Mouse (Mus musculus) kidney, adult 2 months (tissue): ENCODE measurements at regions not wholly inside any gene's neighbourhood (a gene's known extent, or its start where the extent isn't known, plus 50 kb on each side); places are given as distances from the start of the nearest gene placed in this dataset.
A peak's percentile ranks its signal among the peaks of the same experiment; 100 is the strongest.

Experiments used
- DNase-seq: peaks from one replicate; pipeline ENCODE4 v3.0.0; 2021
- H3K27ac ChIP-seq: fragments of 200-500 bp; 2 replicates; pipeline ENCODE4 v1.5.1; 2012; ENCODE audit warnings: low read depth, low read length, control low read depth, inconsistent platforms; ENCODE audit not compliant: insufficient read depth
- H3K27me3 ChIP-seq: fragments of 200-500 bp; replicated peaks from 2 replicates; pipeline ENCODE4 v1.6.1; 2012; ENCODE audit warnings: mild to moderate bottlenecking, moderate library complexity, low read length, inconsistent platforms; ENCODE audit not compliant: control insufficient read depth, insufficient read depth
- H3K36me3 ChIP-seq: fragments of 200-500 bp; 2 replicates; pipeline ENCODE4 v1.6.1; 2012; ENCODE audit warnings: mild to moderate bottlenecking, moderate library complexity, low read length, inconsistent platforms; ENCODE audit not compliant: control insufficient read depth, insufficient read depth
- H3K4me1 ChIP-seq: fragments of 200-500 bp; 2 replicates; pipeline ENCODE4 v1.6.1; 2011; ENCODE audit warnings: low read length; ENCODE audit not compliant: control insufficient read depth, insufficient read depth
- H3K4me3 ChIP-seq: fragments of 200-500 bp; 2 replicates; pipeline ENCODE4 v1.5.1; 2011; ENCODE audit warnings: mild to moderate bottlenecking, low read depth, low read length, control low read depth; ENCODE audit not compliant: insufficient read depth
- CTCF ChIP-seq: fragments of 200-500 bp; conservative IDR thresholded peaks from 2 replicates; pipeline ENCODE4 v1.5.1; 2011; ENCODE audit warnings: low read depth, mild to moderate bottlenecking, control low read depth, low read length, moderate library complexity, mixed read lengths; ENCODE audit not compliant: insufficient read depth, insufficient read length
- POLR2A ChIP-seq: fragments of 200-500 bp; IDR thresholded peaks from one replicate; pipeline ENCODE4 v1.6.1; 2011; ENCODE audit warnings: low read depth, low read length, control low read depth
- WGBS: fragments of 180-500 bp; shearing (Covaris S2); methylation state at CpG from one replicate; pipeline ENCODE4 v1.1.7; 2018; 5-methylcytosine and 5-hydroxymethylcytosine counted together

DNA sequence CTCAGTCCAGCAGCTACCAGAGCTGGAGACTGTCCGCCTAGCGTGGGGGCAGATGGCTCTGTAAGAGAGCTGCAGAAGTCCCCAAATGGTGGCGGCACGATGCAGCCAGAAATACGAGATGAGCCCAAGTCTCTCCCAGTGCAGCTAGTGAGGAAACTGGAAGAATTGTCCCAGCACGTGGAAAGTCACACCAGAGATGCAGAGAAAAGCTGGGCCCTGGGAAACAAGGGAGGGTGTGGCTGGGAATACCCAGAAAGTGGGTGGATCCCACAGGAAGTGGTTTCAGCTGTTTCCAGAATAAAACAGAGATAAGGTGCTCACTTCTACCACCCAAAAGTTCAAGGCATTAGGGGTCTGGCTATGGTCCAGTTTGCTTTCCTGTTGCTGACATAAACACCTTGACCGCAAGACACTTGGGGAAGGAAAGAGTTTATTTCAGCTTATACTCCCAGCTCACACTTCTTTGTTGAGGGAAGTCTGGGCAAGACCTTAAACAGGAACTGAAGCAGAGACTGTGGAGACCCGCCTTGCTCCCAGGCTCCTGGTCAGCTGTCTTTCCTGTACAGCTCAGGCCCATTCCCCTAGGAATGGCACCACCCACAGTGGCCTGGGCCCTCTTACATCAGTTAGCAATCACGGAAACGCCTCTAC lies 184.5 kb upstream of the Jmjd1c start:
- no peak for TF ChIP-seq POLR2A
- Histone ChIP-seq H3K4me1 (peaks cover 18% of the 10 kb centered on the region), H3K27ac (peak overlapping the region; percentile 34), H3K27me3 (no peaks in the 10 kb centered on the region), H3K4me3 (peak overlapping the region; percentile 26; the same call in 1 of the 2 replicates), H3K36me3 (no peaks in the 10 kb centered on the region)
- WGBS = 70% methylated on average over 10 of the region's 10 CpGs
- DNase-seq = peak; percentile 89

- H3K4me3 ChIP-seq = no peak overlapping the region
- H3K27ac ChIP-seq = no peak overlapping the region
- TF ChIP-seq CTCF = no peak
- TF ChIP-seq POLR2A = no peak
- H3K27me3 ChIP-seq = no peaks in the 10 kb centered on the region
- DNase-seq = no peak
- WGBS = 84% methylated on average over 4 of the region's 4 CpGs
- H3K36me3 ChIP-seq = no peaks in the 10 kb centered on the region
- H3K4me1 ChIP-seq = peaks cover 18% of the 10 kb centered on the region
Measured at GRCm38 (mm10) chr10:66912440-66912839, 183.5 kb upstream of the Jmjd1c start.

DNA sequence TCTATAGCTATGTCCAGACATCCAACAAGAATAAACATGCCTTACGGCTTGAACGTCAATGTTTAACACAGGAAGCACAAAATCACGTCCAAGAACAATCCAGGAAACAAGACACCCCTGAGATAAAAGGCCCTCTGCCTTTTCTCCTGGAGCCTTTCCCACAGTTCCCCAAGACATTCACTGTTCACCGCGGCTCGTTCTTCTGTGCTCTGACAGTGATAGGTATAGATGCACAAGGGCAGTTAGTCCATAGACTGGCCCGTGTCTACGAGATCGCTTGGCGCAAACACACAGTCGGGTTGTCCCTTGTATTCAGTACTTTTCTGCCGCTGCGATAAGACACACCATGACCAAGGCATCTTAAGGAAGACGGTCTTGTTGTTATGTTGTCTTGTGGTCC lies 182.7 kb upstream of the Jmjd1c start:
- Histone ChIP-seq H3K4me1 (peaks cover 18% of the 10 kb centered on the region), H3K36me3 (no peaks in the 10 kb centered on the region), H3K27ac (0 out of 2 replicates have a peak overlapping the region, but pooled peaks have one; percentile 2), H3K4me3 (no peak overlapping the region), H3K27me3 (no peaks in the 10 kb centered on the region)
- no peak for DNase-seq
- 61% methylated on average over 14 of the region's 14 CpGs for WGBS
- TF ChIP-seq CTCF = no peak
- no peak for TF ChIP-seq POLR2A

DNA sequence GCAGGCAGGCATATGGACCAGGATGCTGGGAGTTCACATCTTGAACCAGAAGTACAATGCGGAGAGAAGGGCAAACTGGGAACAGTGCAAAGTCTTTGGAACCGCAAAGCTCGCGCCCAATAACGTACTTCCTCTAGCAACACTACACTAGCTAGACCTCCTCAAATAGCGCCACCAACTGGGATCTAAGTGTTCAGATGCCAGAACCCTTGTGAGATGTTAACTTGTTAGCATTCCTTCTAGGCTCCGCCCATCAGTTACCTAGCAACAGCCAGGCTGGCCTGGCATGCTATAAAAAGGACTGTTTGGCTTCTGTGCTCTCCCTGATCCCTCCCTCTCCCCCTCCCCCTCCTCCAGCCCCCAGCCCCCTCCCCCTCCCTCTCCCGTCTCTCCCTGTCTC lies 182.3 kb upstream of the Jmjd1c start:
- no peak overlapping the region for H3K4me3 ChIP-seq
- H3K27ac ChIP-seq = no peak overlapping the region
- H3K36me3 ChIP-seq = no peaks in the 10 kb centered on the region
- TF ChIP-seq POLR2A = no peak
- no peak for TF ChIP-seq CTCF
- H3K4me1 ChIP-seq = peaks cover 18% of the 10 kb centered on the region
- H3K27me3 ChIP-seq = no peaks in the 10 kb centered on the region
- DNase-seq = peak; percentile 60
- 76% methylated on average over 7 of the region's 8 CpGs for WGBS

- no peak for TF ChIP-seq CTCF
- TF ChIP-seq POLR2A = no peak
- Histone ChIP-seq H3K27ac (peak overlapping the region; percentile 72), H3K36me3 (no peaks in the 10 kb centered on the region), H3K27me3 (no peaks in the 10 kb centered on the region), H3K4me1 (peaks cover 18% of the 10 kb centered on the region), H3K4me3 (no peak overlapping the region)
- peak; percentile 76 for DNase-seq
- WGBS = 40% methylated on average over 12 of the region's 12 CpGs
Measured at GRCm38 (mm10) chr10:66914288-66914975, 181.5 kb upstream of the Jmjd1c start.

- TF ChIP-seq POLR2A (no peak), CTCF (no peak)
- Histone ChIP-seq H3K36me3 (no peaks in the 10 kb centered on the region), H3K4me1 (peaks cover 19% of the 10 kb centered on the region), H3K27me3 (no peaks in the 10 kb centered on the region), H3K27ac (no peak overlapping the region), H3K4me3 (no peak overlapping the region)
- DNase-seq = no peak
- 86% methylated on average over 10 of the region's 10 CpGs for WGBS
Measured at GRCm38 (mm10) chr10:66915801-66916200, 180.1 kb upstream of the Jmjd1c start.

DNA sequence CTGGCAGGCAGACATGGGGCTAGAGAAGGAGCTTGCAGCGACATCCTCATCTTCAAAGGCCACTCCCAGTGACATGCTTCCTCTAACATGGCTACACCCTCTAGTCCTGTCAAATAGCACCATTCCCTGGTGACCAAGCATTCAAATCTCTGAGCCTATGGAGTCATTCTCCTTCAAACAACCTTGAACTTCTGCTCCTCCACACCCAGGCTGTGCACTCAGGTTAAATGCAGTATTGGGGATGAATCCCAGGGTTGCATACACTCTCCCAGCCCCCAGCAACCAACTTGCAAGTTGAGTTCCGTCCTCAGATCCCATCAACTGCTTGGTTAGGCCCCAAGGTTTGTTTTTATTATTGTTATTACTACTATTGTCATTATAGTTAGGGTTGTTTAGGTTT lies 178.2 kb upstream of the Jmjd1c start:
- H3K4me3 ChIP-seq = no peak overlapping the region
- no peaks in the 10 kb centered on the region for H3K36me3 ChIP-seq
- no peak for TF ChIP-seq CTCF
- no peak for TF ChIP-seq POLR2A
- 95% methylated on average over 2 of the region's 2 CpGs for WGBS
- no peaks in the 10 kb centered on the region for H3K27me3 ChIP-seq
- no peak for DNase-seq
- H3K4me1 ChIP-seq = peaks cover 32% of the 10 kb centered on the region
- no peak overlapping the region for H3K27ac ChIP-seq

GRCm38 (mm10) chr10:66918713-66919112 lies 177.2 kb upstream of the Jmjd1c start:
- TF ChIP-seq CTCF = no peak
- TF ChIP-seq POLR2A = no peak
- Histone ChIP-seq H3K27ac (no peak overlapping the region), H3K4me3 (no peak overlapping the region), H3K4me1 (peaks cover 26% of the 10 kb centered on the region), H3K27me3 (no peaks in the 10 kb centered on the region), H3K36me3 (no peaks in the 10 kb centered on the region)
- DNase-seq = no peak
- 63% methylated on average over 2 of the region's 2 CpGs for WGBS
